Mouse (Mus musculus): Measurements from ENCODE around the gene Lrif1. TPM values are rescaled to one million over a fixed set of nuclear protein-coding genes. Genes with fewer than 3 reads are reported as not detected.
"Not testable (repeated sequence)": the region's sequence is repeated elsewhere in the genome, so short reads cannot be mapped to it uniquely, and the experiment has no call there.

Lrif1 gene
- total RNA-seq (2021), result 18.3 and 19.4 TPM in 2 replicates
- long read RNA-seq, partial matches to known transcripts, result 2 of 8 reads
- long read RNA-seq, other reads (novel, unspliced or antisense), result 3 of 8 reads

GRCm38 (mm10) chr3:106684830-106685229 is at the start of gene Lrif1:
Gene Lrif1, plus strand, starts transcription at chr3:106684987.
- DNase-seq, result peak; percentile 50

DNA sequence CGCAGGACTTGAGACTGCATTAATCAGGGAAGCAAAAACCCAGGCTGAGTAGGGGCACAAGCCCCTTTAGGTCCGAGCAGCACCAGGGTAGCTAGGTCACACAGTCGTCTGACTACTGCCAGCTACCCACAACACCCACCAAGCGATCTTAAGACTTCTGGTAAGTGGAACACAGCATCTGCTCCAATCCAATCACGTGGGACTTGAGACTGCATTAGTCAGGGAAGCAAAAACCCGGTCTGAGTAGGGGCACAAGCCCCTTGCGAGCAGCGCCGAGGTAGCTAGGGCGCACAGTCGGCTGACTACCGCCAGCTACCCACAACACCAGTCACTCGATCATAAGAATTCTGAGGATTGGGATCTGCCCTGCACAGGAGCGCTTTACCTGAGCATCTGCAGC is 12.0 kb upstream of the Lrif1 start:
- DNase-seq, result not testable (repeated sequence)

- DNase-seq, result no peak
Measured at GRCm38 (mm10) chr3:106685381-106685780, 594 bp downstream of the Lrif1 start.

DNA sequence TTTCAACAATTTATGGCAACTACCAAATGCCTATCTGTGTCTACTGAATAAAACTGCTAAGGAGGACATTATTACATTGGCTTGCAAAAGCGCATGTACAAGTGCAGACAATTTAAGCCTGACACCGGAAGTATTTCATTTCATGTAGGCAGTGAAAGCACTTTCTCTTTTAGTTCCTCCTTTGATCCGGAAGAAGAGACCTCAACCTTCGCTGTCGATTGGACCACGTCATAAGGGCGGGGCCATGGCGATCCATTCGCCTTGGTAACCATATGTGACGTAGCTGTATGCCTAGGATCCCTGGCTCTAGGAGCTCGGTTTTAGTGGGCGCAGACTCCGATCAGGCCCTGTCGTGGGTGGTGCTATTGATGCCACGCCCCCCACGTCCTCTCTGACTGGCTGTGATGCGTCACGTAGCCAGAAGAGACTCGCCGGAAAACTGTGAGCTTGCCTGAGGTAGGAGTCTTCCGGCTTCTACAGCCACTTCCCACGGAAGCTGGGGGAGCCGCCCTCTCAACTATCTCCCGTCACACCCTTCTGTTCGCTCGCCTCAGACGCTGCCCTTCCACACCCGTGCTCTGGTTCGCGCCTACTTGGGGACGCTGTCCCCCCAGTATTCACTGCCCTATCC is 36.7 kb downstream of the Lrif1 start:
- peak; percentile 90 for DNase-seq

- DNase-seq, result peak; percentile 80
Measured at GRCm38 (mm10) chr3:106722028-106722945, 37.5 kb downstream of the Lrif1 start.

DNA sequence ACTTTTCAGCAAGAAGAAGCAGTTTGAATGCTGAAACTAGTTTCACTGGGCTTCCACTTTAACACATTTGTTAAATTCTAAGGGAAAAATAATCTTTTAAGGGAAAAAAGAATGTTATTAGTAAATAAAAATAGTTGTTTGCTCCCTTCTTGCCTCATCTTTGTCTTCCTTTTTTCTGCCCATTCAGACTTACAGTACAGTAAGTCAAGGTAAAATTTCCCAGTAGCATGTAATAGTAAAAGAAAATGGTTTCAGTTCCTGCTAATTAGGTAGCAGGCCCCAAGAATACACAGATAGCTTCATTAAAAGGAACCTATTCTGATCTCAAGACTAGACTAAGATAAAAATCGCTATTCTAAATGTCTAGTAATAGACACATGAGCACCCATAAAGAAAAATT is 71.1 kb downstream of the Lrif1 start:
- DNase-seq, result no peak

DNA sequence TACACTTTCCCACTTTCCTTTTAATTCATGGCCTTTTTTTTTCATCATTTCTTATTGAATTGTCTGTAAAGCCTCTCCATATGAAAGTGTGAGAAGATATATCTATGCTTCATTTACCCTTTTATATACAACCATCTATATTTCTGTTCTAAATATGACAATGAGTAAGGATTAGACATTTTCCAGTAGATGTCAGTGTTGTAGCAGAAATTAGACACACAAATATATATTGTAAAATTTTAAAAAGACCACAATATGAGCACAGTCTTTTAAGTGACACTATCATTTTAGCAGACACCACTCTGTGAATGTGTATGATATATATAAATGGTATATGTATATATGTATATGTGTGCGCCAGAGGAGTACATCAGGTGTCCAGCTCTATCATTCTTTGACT is 87.0 kb downstream of the Lrif1 start:
- DNase-seq, result no peak

- no peak for DNase-seq
Measured at GRCm38 (mm10) chr3:106785130-106785529, 100.3 kb downstream of the Lrif1 start.

Other genes with a start within 250 kb of the Lrif1 start
- 4.6 and 5.0 TPM in 2 replicates for gene Dennd2d, start 202.6 kb upstream of the Lrif1 start, total RNA-seq (2021)
- gene Dram2, start 137.2 kb upstream of the Lrif1 start, total RNA-seq (2021), result 56.6 and 83.3 TPM in 2 replicates
- 34.0 and 38.6 TPM in 2 replicates for gene Cept1, start 137.2 kb upstream of the Lrif1 start, total RNA-seq (2021)
- 4.9 and 5.3 TPM in 2 replicates for gene Cd53, start 105.2 kb downstream of the Lrif1 start, total RNA-seq (2021)
- not detected in 2 replicates for gene Olfr266, start 141.3 kb downstream of the Lrif1 start, total RNA-seq (2021)